In genomic region chr11:107936929-107937328, GRCm38 (mm10) we compare ENCODE assay signal across 36 mouse cellular contexts. TPM values are rescaled to one million over a fixed set of nuclear protein-coding genes. Genes with fewer than 3 reads are reported as not detected.
"Had no signal": no experiment of that assay in that cellular context is flagged by ENCODE, and none has a peak within 500 bp of the region (broad histone marks: within the 10 kb centered on the region; RNA-seq: fewer than 3 reads in every experiment).

No protein-coding gene starts in this region.

- H3K36me3 ChIP-seq: limb, embryonic 10.5 days; liver, embryonic 15.5 days; midbrain, embryonic 10.5 days; midbrain, embryonic 12.5 days; midbrain, embryonic 15.5 days; neural tube, embryonic 12.5 days had no signal

- H3K9ac ChIP-seq: limb, embryonic 12.5 days; limb, embryonic 13.5 days; limb, embryonic 15.5 days; liver, embryonic 12.5 days; liver, embryonic 13.5 days; liver, embryonic 14.5 days; liver, embryonic 15.5 days; liver, postnatal 0 days; lung, embryonic 14.5 days; lung, embryonic 15.5 days; midbrain, embryonic 12.5 days; midbrain, embryonic 13.5 days; midbrain, embryonic 15.5 days; neural tube, embryonic 12.5 days had no signal

- ATAC-seq: liver, embryonic 12.5 days; liver, postnatal 0 days; lung, postnatal 0 days; midbrain, embryonic 13.5 days; midbrain, embryonic 15.5 days; midbrain, embryonic 16.5 days had no signal

- H3K27ac ChIP-seq: limb, embryonic 10.5 days; limb, embryonic 12.5 days; limb, embryonic 13.5 days; limb, embryonic 15.5 days; liver, embryonic 12.5 days; liver, embryonic 13.5 days; liver, embryonic 14.5 days; liver, embryonic 15.5 days; lung, embryonic 15.5 days; macrophage; midbrain, embryonic 10.5 days; midbrain, embryonic 12.5 days; midbrain, embryonic 13.5 days; midbrain, embryonic 15.5 days; neural tube, embryonic 12.5 days had no signal

- H3K27me3 ChIP-seq: limb, embryonic 12.5 days; limb, embryonic 13.5 days; limb, embryonic 15.5 days; liver, embryonic 12.5 days; liver, embryonic 13.5 days; liver, embryonic 15.5 days; lung, embryonic 15.5 days; megakaryocyte, embryonic 14.5 days; midbrain, embryonic 12.5 days; midbrain, embryonic 13.5 days; midbrain, embryonic 15.5 days; neural tube, embryonic 12.5 days had no signal

- H3K4me1 ChIP-seq: limb, embryonic 15.5 days; liver, embryonic 12.5 days; liver, embryonic 13.5 days; liver, embryonic 15.5 days; lung, embryonic 15.5 days; megakaryocyte, embryonic 14.5 days; midbrain, embryonic 12.5 days; midbrain, embryonic 13.5 days; midbrain, embryonic 15.5 days; neural tube, embryonic 12.5 days had no signal

- H3K9me3 ChIP-seq: liver, embryonic 15.5 days; lung, embryonic 15.5 days; midbrain, embryonic 13.5 days had no signal

- H3K4me2 ChIP-seq: limb, embryonic 12.5 days; limb, embryonic 13.5 days; limb, embryonic 15.5 days; liver, embryonic 11.5 days; liver, embryonic 12.5 days; liver, embryonic 13.5 days; liver, embryonic 15.5 days; lung, embryonic 14.5 days; lung, embryonic 15.5 days; midbrain, embryonic 12.5 days; midbrain, embryonic 13.5 days; midbrain, embryonic 15.5 days; neural tube, embryonic 12.5 days had no signal

- DNase-seq: left cerebral cortex, postnatal 4 days; liver; liver, embryonic 13.5 days; liver, postnatal 0 days; lung, adult 18-20 months; lung, adult 2 months; lung, embryonic 14.5 days; lung, postnatal 10 days; lung, postnatal 14 days; lung, postnatal 36 days; lung, postnatal 4 days; midbrain, embryonic 14.5 days had no signal

- H3K4me3 ChIP-seq: limb, embryonic 10.5 days; limb, embryonic 12.5 days; limb, embryonic 13.5 days; limb, embryonic 15.5 days; liver, embryonic 12.5 days; liver, embryonic 13.5 days; liver, embryonic 15.5 days; lung, embryonic 15.5 days; megakaryocyte, embryonic 14.5 days; midbrain, embryonic 10.5 days; midbrain, embryonic 12.5 days; midbrain, embryonic 13.5 days; midbrain, embryonic 15.5 days; myocyte; neural tube, embryonic 12.5 days had no signal

RNA-seq across cellular contexts. Expression of gene Cacng5, which starts 22.1 kb away (rescaled TPM):
- total RNA-seq: liver, adult 2 months; megakaryocyte progenitor cell, adult 5-6 weeks; megakaryocyte, adult 5-6 weeks; megakaryocyte-erythroid progenitor cell, adult 5-6 weeks; monocyte, adult 5-6 weeks had no signal
- polyA plus RNA-seq: liver, adult 2 months; liver, postnatal 0 days; lung, postnatal 0 days; macrophage; myocyte had no signal
